Mouse (Mus musculus) brain, embryonic 14.5 days (tissue): ENCODE measurements around the gene Fsip1.

Experiments used
- CTCF ChIP-seq: fragments of 200-500 bp; IDR thresholded peaks from 2 replicates; pipeline ENCODE4 v1.5.1; 2012; ENCODE audit warnings: inconsistent platforms, mild to moderate bottlenecking, moderate library complexity, borderline replicate concordance; ENCODE audit not compliant: insufficient read depth, insufficient read length; ENCODE audit errors: extremely low read depth
- POLR2A ChIP-seq: fragments of 200-500 bp; IDR thresholded peaks from 2 replicates; pipeline ENCODE4 v1.6.1; 2012; ENCODE audit warnings: mild to moderate bottlenecking, inconsistent platforms, borderline replicate concordance; ENCODE audit not compliant: poor library complexity, insufficient read depth, insufficient read length, severe bottlenecking; ENCODE audit errors: extremely low read depth

GRCm38 (mm10) chr2:118084693-118085092 is 172.1 kb downstream of the Fsip1 start:
- TF ChIP-seq CTCF (no peak), POLR2A (no peak)
